Mouse (Mus musculus) heart, postnatal 4 days (tissue): ENCODE data around the gene Flnc. TPM values are rescaled to one million over a fixed set of nuclear protein-coding genes. Genes with fewer than 3 reads are reported as not detected.

Source experiments
- DNase-seq: peaks from one replicate; pipeline ENCODE4 v3.0.0; 2021
- microRNA-seq, 2 experiments: library from miRNA; unstranded; fragments of <30 nt; microRNA quantifications; one replicate each; pipeline ENCODE4 v1.2.0; 2021 to 2022
- total RNA-seq, 2 experiments: library from RNA; stranded (reverse); gene quantifications; 2 replicates each; pipeline ENCODE4 v1.2.3; 2021

Flnc gene
- total RNA-seq, 2 experiments from 2014 or later: 303 to 309 TPM

GRCm38 (mm10) chr6:29484716-29485559 is 51.9 kb downstream of the Flnc start:
- peak; percentile 87 for DNase-seq

DNA sequence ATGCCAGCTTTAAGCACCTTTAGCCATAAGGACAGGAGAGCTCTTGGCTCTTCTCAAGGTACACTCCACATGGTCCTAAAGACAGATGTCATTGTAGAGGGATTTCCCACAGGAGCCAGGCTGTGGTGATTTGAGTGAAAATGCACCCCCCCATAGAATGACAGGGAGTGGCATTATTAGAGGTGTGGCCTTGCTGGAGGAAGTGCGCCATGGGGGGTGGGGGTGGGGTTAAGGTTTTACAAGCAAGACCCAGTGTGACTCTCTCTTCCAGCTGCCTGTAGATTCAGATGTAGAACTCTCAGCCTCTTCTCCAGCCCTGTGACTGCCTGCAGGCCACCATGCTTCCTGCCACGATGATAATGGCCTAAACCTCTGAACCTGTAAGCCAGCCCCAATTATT is 52.9 kb downstream of the Flnc start:
- no peak for DNase-seq

DNA sequence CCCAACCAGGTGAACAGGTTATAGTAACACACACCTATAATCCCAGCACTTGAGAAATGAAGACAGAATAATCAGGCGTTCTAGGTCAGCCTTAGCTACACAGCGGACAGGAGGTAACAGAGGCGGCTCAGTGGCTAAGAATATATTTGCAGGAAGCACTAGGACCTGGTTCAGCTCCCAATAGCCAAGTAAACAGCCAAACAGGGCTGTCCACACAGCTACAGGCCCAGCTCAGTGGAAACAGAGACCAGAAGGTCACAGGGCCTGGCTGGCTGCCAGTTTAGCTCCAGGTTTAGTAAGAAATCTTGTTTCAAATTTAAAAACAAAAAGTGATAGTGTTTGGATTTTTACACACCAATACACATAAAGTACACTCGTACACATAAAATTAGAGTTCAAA is 61.0 kb downstream of the Flnc start:
- DNase-seq: peak; percentile 30

DNA sequence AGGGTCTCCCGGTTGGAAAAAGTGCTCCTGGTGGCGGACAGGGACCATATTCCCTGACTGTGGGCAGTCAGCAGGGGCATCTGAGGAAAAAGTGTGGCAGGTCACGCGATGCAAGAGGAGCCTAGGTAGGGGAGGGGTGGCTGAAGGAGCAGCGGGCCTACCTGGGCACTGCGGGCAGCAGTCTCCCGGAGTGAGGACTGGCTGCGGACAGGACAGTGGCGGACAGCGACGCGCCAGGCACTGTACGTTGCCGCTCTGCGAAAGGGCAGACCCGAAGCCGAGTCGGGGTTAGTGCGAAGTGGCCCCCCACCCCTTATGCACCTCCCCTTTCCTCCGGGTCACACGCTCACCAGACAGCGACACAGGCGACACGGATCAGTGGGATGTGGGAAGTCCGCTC is 63.2 kb downstream of the Flnc start:
- no peak for DNase-seq

DNA sequence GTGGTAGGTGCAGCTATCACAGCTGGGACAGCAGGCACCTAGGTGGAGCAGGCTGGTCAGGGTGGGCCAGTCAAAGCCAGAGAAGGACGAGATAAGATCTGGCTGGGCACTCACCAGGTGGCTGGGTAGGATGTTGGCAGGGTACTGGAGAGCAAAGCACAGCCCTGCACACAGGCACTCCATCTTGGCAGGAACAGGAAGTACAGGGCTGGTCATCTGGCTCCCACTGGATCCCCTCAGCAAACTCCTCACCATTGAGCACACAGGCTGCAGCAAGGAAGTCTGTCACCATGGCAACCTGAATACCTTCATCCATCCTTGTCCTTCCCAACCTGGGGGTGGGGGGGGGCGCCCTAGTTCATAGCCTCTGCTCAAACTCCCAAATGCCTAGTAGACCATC is 64.7 kb downstream of the Flnc start:
- DNase-seq: no peak

DNA sequence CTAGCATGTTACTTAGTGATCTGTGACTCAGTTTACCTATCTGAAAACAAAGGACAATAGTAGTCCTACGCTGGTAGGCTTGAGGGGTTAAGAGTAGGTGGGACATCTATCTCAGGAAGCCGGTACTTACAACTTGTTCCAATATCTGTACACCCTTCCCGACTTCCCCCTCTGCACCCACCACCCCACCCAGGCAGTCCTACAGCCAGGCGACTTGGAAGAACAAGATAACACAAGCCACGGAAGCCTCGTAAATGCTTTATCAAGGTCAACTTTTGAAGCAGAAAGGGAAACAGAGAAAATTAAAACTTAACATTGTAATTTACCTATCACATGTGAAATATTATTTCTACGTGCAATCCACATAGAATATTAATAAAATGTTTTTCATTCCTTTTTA is 67.1 kb downstream of the Flnc start:
- DNase-seq: no peak

DNA sequence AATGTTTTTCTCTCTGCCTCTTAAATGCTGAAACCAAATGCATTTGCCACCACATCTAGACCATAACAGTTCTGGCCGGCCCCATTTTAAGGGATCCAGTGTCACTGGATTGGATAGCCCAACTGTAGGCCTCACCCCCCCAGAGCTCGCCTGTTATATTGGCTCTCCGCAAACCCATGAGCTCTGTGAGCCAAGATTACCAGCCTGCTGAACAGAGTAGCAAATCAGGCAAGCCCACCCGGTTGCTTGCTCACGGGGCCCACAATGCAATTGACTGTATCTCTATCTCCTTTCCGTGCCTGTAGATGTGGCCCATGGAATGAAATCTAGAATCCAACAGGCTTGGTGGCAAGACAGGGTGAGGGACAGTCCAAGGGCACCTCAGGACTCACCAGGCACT is 67.8 kb downstream of the Flnc start:
- no peak for DNase-seq

DNA sequence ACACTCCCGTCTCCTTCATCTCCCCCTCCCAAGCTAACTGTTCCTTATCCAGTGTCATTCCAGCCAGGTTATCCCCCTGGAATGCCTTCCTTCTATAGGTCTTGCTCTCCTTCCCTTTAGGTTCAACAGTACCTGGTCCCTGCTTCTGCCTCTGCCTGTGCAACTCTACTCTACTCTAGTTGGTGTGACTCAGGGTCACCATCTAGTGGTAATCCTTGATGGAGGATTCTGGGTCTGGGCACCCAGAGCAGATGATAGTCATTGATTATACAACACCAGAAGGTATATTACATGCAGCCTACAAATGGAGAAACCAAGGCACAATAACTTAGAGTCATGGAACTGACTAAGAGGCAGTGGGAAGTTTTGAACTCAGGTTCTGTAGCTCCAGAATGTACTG is 68.5 kb downstream of the Flnc start:
- DNase-seq: no peak

DNA sequence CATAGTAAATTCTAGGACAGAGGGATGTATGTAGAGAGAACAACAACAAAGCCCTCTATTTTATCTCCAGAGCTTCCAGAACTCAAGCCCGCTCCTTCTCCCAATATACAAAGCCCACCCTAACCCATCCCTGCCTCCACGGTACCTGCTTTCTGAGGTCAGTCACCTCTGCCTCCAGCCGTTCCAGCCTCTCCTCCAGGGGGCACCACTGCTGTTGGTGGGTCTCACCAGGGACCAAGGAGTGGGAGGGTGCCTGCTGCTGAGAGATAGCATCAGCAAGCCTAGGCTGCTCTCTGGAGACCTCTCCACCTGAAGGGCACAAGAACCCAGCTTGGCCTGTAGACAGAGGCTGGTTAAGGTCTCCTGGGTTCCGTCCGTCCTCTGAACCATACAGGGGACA is 72.4 kb downstream of the Flnc start:
- DNase-seq: no peak

DNA sequence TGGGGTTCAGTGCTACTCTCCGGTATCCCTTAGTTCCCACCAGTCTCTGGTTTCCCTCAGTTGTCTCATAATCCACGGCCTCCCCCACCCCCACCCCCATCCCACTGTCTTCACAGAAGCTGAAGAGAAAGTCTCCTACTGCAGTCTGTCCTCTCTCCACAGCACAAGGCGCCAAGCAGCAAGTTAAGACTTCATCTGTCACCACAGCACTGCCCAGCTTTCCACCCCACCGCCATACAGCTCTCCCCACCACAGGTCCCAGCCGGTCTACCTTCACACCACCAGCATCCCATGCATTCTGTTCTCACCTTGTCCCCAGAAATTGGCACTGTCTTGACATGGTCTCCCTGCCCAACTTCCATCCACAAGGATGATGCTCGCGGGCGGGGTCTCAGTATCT is 73.8 kb downstream of the Flnc start:
- DNase-seq: no peak

DNA sequence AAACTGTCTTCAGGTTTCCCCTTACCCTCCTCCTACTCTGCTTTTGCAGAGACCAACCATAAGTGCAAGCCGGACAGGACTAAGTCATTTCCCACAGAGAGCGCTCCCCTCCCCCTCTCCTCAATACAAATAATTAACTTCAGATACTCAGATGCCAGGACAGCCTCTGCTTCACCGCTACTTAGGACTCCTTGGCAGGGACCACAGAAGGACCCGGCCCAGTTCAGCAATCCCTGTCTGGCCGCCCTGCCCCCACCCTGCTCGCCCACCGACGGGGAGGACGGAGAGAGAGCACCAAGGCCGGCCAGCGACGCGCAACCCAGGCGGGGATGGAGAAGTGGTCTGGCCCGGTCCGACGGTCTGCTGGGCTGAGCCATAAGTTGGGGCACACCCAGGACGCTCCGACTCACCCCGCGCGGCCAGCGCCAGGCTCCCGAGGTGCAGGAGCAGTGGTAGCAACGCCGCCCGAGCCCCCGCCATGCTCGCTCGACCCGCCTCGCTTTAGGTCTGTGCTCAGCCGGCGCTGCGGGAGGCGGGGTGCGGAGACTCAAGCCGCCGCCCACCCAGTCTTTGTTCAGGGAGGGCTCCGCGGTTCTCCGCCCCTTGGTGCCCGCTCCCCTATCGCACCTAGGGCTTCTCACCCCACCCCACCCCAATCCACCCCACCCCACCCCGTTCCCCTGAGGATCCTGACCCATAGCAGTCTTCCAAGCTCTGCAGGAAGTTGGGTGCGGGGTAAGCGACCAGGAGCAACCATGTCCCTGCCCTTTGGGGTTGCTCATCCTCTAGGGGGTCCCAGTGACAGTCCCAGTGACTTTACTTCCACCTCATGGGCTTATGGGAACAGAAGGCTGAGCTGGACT is 74.6 kb downstream of the Flnc start, which contains the start of gene Kcp:
Gene Kcp (minus strand): TSS at position 506 of the 863 bp plus-strand sequence.
- DNase-seq: peak; percentile 43

DNA sequence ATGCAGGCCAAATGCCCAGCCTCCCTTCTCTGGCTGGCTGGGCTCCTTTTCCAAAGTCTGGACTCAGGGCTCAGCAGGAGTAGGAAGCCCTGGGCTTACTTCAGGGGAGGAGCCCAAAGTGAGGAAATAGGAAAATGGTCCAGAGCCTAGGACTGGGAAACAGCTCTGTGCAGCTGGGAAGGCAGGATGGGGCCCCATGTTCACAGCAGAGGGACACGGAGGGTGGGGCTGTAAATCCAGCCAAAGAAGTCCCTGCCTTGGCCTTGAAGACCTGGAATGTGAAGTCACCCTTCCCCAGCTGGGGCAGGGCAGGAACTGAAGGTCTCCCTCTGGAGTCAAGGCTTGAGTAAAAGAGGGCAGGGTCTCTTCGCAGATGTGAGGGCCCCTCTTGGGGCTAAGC is 76.0 kb downstream of the Flnc start:
- peak; percentile 44 for DNase-seq

Small RNA genes within 50 kb of the gene (microRNA-seq; reads per million reads assigned to microRNA genes)
- gene Gm26220 (0 to 0.69 reads per million in 2 experiments), gene Gm44354 (0 reads per million in 2 experiments)

Other genes starting within 250 kb of the Flnc start
- gene Impdh1, start 216.9 kb upstream of the Flnc start, total RNA-seq: 10 to 100 TPM; 29.5 to 30.6 TPM
- 1 to 10 TPM; 9.0 to 9.6 TPM for gene Hilpda, start 160.8 kb upstream of the Flnc start, total RNA-seq
- under 1 TPM in 1 of 2 experiments, not detected in 1; 0.32 TPM for gene Fam71f2, start 153.7 kb upstream of the Flnc start, total RNA-seq
- not detected for gene Fam71f1, start 114.1 kb upstream of the Flnc start, total RNA-seq
- gene Calu, start 85.2 kb upstream of the Flnc start, total RNA-seq: 100 to 1,000 TPM; 352 to 357 TPM
- gene Opn1sw, start 44.8 kb upstream of the Flnc start, total RNA-seq: not detected
- gene Ccdc136, start 36.9 kb upstream of the Flnc start, total RNA-seq: 10 to 100 TPM; 10.6 to 15.8 TPM
- gene Atp6v1f, start 34.5 kb downstream of the Flnc start, total RNA-seq: 100 to 1,000 TPM; 110 to 117 TPM
- gene Atp6v1fnb, start 38.2 kb downstream of the Flnc start, total RNA-seq: not detected
- 10 to 100 TPM; 11.6 to 15.1 TPM for gene Kcp, start 74.7 kb downstream of the Flnc start, total RNA-seq
- 1 to 10 TPM; 3.0 TPM for gene Irf5, start 93.4 kb downstream of the Flnc start, total RNA-seq
- 10 to 100 TPM; 52.2 to 54.6 TPM for gene Tnpo3, start 176.6 kb downstream of the Flnc start, total RNA-seq